Mouse (Mus musculus) kidney, adult 2 months (tissue): ENCODE data around the gene Rab11fip5.

ENCODE experiments used
- CTCF ChIP-seq: fragments of 200-500 bp; conservative IDR thresholded peaks from 2 replicates; pipeline ENCODE4 v1.5.1; 2011; ENCODE audit warnings: low read depth, mild to moderate bottlenecking, control low read depth, low read length, moderate library complexity, mixed read lengths; ENCODE audit not compliant: insufficient read depth, insufficient read length
- POLR2A ChIP-seq: fragments of 200-500 bp; IDR thresholded peaks from one replicate; pipeline ENCODE4 v1.6.1; 2011; ENCODE audit warnings: low read depth, low read length, control low read depth

DNA sequence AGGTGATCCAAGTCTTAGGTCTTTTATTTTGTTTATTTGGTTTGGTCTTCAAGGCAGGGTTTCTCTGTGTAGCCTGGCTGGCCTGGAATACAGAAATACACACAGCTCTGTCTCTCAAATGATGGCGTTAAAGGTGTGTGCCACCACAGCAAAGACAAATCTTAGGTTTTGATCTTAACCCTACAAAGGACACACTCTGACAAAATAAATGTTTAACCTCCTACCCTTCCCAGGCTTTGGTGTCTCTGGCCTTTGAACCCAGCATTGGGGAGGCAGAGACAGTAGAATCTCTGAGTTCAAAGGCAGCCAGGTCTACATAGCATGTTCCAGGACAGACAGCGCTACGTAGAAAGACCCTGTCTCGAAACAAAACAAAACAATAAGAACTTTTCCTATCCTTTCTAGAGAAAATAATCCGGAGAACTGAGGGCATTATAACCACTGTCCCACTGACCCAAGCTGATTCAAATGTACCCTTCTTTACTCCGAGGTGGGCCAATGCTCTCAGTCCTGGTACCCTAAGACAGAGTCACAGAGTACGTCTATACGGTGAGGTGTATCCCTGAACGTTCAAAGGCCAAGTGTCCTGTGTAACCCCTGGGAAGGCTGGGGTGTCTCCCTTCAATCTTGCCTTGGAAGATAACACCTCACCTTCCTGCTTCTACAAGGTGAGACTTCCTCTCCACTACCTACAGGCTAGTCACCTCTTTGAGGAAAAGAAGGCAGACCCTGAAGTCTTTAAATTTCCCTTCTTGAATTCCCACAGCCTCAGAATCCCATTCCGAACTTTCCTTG is 1.2 kb downstream of the Rab11fip5 start:
- TF ChIP-seq POLR2A, result no peak
- no peak for TF ChIP-seq CTCF
